ENCODE assay signal across 15 mouse cellular contexts in genomic region chr15:5296949-5297348, GRCm38 (mm10).
"Had no signal": no experiment of that assay in that cellular context is flagged by ENCODE, and none has a peak within 500 bp of the region (broad histone marks: within the 10 kb centered on the region; RNA-seq: fewer than 3 reads in every experiment).

No protein-coding gene starts in this region.

- H3K4me1 ChIP-seq: megakaryocyte, embryonic 14.5 days; midbrain, embryonic 13.5 days; midbrain, embryonic 15.5 days; neural tube, embryonic 13.5 days; neural tube, embryonic 15.5 days had no signal

- H3K9ac ChIP-seq: lung, embryonic 14.5 days; midbrain, embryonic 13.5 days; midbrain, embryonic 15.5 days; neural tube, embryonic 13.5 days; neural tube, embryonic 15.5 days had no signal

- H3K4me2 ChIP-seq: lung, embryonic 14.5 days; midbrain, embryonic 11.5 days; midbrain, embryonic 13.5 days; midbrain, embryonic 15.5 days; neural tube, embryonic 13.5 days; neural tube, embryonic 15.5 days had no signal

- H3K36me3 ChIP-seq: midbrain, embryonic 13.5 days; midbrain, embryonic 15.5 days; neural tube, embryonic 13.5 days; neural tube, embryonic 15.5 days had no signal

- H3K27me3 ChIP-seq: megakaryocyte, embryonic 14.5 days; midbrain, embryonic 13.5 days; midbrain, embryonic 15.5 days; neural tube, embryonic 13.5 days; neural tube, embryonic 15.5 days had no signal

- ATAC-seq: midbrain, embryonic 13.5 days; midbrain, embryonic 15.5 days had no signal

- H3K9me3 ChIP-seq: midbrain, embryonic 13.5 days; midbrain, embryonic 15.5 days; neural tube, embryonic 15.5 days had no signal

- H3K4me3 ChIP-seq: megakaryocyte, embryonic 14.5 days; midbrain, embryonic 13.5 days; midbrain, embryonic 15.5 days; myocyte; neural tube, embryonic 13.5 days; neural tube, embryonic 15.5 days had no signal

- DNase-seq: lung, adult 18-20 months; lung, embryonic 14.5 days; lung, postnatal 10 days; lung, postnatal 4 days; right cerebral cortex, postnatal 14 days; thymus, adult 18-20 months; thymus, postnatal 14 days; thymus, postnatal 36 days had no signal

- H3K27ac ChIP-seq: midbrain, embryonic 13.5 days; midbrain, embryonic 15.5 days; neural tube, embryonic 13.5 days; neural tube, embryonic 15.5 days had no signal
